Mouse (Mus musculus) MEL (cell line): ENCODE results near the gene Derl3.
"Not testable (repeated sequence)": the region's sequence is repeated elsewhere in the genome, so short reads cannot be mapped to it uniquely, and the experiment has no call there.

Experiments used
- CTCF ChIP-seq, 3 experiments: IDR thresholded peaks in 2 of 3; conservative IDR thresholded peaks in 1 of 3; 2 replicates each; pipeline ENCODE4 v1.5.1; 2011 to 2012; ENCODE audit warnings: low read length in 3 of 3, low read depth in 2 of 3, mild to moderate bottlenecking in 2 of 3, improper control_type of control experiment in 1 of 3, inconsistent platforms in 1 of 3, mixed read lengths in 1 of 3, moderate library complexity in 1 of 3; ENCODE audit not compliant: control insufficient read depth in 1 of 3, insufficient read depth in 1 of 3, poor library complexity in 1 of 3, severe bottlenecking in 1 of 3
- GATA1 ChIP-seq: IDR thresholded peaks from 2 replicates; pipeline ENCODE4 v1.6.1; 2011; ENCODE audit warnings: low read depth, low read length, improper control_type of control experiment
- SIN3A ChIP-seq: IDR thresholded peaks from 2 replicates; pipeline ENCODE4 v1.6.1; 2012; ENCODE audit warnings: low read length, improper control_type of control experiment, inconsistent platforms
- TAL1 ChIP-seq: IDR thresholded peaks from 2 replicates; pipeline ENCODE4 v1.6.1; 2012; ENCODE audit warnings: mild to moderate bottlenecking, inconsistent platforms, low read length, moderate library complexity, mixed read lengths
- ZC3H11A ChIP-seq: IDR thresholded peaks from 2 replicates; pipeline ENCODE4 v1.6.1; 2012; ENCODE audit warnings: low read depth, mild to moderate bottlenecking, inconsistent platforms, low read length, improper control_type of control experiment

GRCm38 (mm10) chr10:75887504-75887903, 5.7 kb upstream of the Derl3 start:
- not testable (repeated sequence) for TF ChIP-seq ZC3H11A; SIN3A; GATA1; CTCF (IDR thresholded peaks at IDR 0.05 in 2 of 3, conservative IDR thresholded peaks at IDR 0.05 in 1 of 3; ENCODE audit: control insufficient read depth in 1 of 3, insufficient read depth in 1 of 3, low read depth in 2 of 3, low read length in 3 of 3, poor library complexity in 1 of 3, severe bottlenecking in 1 of 3); TAL1
